Mouse (Mus musculus): ENCODE data around the gene Mmp17.
"Not testable (repeated sequence)": the region's sequence is repeated elsewhere in the genome, so short reads cannot be mapped to it uniquely, and the experiment has no call there.

Mmp17 gene

DNA sequence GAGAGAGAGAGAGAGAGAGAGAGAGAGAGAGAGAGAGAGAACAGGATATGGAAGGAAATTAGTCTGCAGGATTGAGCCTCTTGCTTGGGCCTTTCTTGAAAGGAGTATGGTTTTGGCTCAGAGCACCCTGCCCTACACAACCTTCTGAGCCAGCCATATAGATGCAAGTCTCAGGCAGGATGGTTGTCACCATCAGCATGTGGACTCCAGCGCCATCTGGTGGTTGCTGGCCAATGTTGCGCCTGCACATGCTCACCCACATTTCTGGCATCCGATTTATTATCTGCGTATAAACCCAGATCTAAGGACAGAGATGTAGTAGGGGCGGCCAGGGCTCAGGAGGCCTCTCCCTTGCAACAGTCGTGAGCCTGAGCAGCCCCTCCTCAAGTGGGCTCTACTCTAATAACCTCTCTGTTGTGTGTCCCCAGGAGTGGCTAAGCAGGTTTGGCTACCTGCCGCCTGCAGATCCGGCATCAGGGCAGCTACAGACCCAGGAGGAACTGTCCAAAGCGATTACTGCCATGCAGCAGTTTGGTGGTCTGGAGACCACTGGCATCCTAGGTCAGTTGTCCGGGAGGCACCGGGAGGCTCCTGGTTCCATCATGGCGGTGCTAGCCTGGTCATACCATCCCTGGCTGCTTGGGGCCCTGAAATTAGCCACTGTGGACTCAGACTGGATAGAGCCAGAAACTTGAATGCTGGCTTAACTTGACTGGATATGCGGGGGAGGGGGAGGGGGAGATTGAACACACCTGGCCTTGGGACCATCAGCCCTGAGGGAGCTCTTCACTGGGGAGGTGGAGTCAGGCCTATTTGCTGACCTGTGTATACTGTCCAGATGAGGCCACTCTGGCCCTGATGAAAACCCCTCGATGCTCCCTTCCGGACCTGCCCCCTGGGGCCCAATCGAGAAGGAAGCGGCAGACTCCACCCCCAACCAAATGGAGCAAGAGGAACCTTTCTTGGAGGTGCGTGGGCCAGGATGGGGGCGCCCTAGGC is 10.4 kb downstream of the Mmp17 start:
- DNase-seq: peak; percentile 95 to 98

DNA sequence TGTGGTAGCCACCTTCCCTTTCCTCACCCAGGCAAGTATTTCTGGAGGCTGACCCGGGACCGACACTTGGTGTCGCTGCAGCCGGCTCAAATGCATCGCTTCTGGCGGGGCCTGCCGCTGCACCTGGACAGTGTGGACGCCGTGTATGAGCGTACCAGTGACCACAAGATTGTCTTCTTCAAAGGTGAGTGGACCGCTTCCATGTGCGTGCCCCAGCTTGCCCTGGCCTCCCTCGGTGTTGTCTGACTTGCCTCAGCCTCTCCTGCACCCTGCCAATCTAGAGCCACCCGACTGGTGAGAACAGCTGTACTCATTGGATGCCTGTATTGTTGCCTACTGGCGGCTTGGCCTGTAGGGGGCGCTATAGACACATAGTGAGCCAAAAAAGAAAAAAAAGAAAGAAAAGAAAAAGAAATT is 18.1 kb downstream of the Mmp17 start:
- DNase-seq: peak; percentile 36 to 45

- no peak for DNase-seq
These were observed 23.5 kb downstream of the Mmp17 start for GRCm38 (mm10) chr5:129607476-129607875.

GRCm38 (mm10) chr5:129611060-129611459 is 27.1 kb downstream of the Mmp17 start:
- DNase-seq: peak; percentile 86 to 87

GRCm38 (mm10) chr5:129620600-129620999 is 36.6 kb downstream of the Mmp17 start:
- not testable (repeated sequence) for DNase-seq

DNA sequence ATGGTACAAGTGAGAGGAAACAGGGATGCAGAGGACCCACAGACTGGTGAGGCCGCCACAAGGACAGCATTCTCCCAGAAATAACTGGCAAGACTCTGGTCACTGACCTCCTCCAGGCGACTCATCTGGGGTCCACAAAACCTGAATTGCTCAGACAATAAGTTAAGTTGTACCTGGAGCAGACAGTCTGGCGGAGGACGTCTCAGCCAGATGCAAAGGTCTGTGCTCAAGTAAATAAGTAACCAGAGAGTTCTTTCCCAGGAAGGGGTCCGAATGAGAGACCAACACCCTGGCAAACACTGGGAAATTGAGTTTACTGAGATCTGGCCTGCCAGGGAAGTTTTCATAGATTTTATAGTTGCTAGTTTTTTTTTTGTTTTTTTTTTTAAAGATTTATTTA is 37.4 kb downstream of the Mmp17 start:
- no peak for DNase-seq

DNA sequence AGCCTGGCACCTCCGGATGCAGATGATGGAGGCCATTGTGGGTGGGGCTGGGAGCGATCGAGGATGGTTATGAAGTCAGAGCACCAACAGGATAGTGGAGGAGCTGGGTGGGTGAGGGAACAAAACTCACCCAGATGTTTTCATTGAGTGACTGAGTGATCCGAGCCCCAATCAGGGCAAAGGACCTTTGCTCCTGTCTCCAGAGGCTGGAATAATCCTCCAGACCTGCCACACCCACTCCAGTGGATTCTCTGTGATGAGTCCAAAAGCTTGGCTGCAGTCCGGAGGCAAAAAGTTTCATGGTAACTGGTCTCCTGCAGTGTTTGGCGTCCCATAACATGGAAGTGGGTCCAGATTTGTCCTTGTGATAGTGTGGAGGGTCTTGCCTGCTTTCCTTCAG is 42.1 kb downstream of the Mmp17 start:
- DNase-seq: no peak

- DNase-seq: not testable (repeated sequence)
These were observed 42.6 kb downstream of the Mmp17 start for GRCm38 (mm10) chr5:129626586-129626985.

DNA sequence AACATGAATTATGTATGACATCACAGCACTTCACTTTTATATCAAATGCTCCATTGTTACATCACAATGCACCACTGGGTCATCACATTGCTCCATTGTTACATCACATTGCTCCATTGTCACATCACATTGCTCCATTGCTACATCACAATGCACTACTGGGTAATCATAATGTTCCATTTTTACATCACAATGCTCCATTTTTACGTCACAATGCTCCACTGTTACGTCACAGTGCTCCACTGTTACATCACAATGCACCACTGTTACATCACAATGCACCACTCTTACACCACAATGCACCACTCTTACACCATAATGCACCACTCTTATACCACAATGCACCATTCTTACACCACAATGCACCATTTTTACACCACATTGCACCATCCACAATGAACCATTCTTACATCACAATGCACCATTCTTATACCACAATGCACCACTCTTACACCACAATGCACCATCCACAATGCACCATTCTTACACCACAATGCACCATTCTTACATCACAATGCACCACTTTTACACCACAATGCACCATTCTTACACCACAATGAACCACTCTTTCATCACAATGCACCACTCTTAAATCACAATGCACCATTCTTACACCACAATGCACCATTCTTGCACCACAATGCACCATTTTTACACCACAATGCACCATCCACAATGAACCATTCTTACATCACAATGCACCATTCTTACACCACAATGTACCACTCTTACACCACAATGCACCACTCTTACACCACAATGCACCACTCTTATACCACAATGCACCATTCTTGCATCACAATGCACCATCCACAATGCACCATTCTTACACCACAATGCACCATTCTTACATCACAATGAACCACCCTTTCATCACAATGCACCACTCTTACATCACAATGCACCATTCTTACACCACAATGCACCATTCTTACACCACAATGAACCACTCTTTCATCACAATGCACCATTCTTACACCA is 48.6 kb downstream of the Mmp17 start:
- DNase-seq: not testable (repeated sequence)

- no peak for DNase-seq
These were observed 66.9 kb downstream of the Mmp17 start for GRCm38 (mm10) chr5:129650858-129651257.

DNA sequence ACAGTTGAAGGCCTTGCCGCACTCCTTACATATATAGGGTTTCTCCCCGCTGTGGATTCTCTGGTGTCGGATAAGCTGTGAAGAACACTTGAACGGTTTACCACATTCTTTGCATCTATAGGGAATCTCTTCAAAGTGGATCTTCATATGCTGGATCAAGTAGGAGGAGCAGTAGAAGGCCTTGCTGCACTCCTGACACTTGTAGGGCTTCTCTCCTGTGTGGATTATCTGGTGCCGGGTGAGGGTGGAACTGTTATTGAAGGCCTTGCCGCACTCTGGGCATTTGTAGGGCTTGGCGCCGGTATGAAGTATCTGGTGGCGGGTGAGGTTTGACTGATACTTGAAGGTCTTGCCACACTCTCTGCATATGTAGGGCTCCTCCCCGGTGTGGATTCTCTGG is 73.0 kb downstream of the Mmp17 start:
- DNase-seq: no peak

DNA sequence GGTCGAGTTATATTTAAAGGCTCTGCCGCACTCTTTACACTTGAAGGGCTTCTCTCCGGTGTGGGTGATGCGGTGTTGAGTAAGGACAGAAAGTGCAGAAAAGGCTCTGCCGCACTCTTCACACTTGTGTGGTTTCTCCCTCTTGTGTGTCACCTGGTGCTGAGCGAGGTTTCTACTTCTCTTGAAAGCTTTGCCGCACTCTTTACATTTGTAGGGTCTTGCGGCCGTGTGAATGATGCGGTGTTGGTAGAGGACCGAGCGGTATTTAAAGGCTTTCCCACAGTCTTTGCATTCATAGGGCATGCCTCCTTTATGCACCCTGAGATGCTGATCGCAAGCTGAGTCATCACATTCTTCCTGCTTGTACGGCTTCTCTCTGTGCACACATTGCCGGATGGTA is 74.0 kb downstream of the Mmp17 start:
- no peak for DNase-seq

All from cerebellum, postnatal 10 days (tissue).